Mouse (Mus musculus): Measurements from ENCODE around the gene Adam11.

The Adam11 gene

GRCm38 (mm10) chr11:102778597-102778996 is 17.4 kb downstream of the Adam11 start:
- no peak for DNase-seq (ENCODE audit: low spot score in 2 of 2)

GRCm38 (mm10) chr11:102779081-102779638 is 17.9 kb downstream of the Adam11 start:
- DNase-seq (ENCODE audit: low spot score in 2 of 2): no peak

GRCm38 (mm10) chr11:102779824-102780223 is 18.6 kb downstream of the Adam11 start:
- DNase-seq (ENCODE audit: low spot score in 2 of 2): peak in 1 of 2 experiments; percentile 25

GRCm38 (mm10) chr11:102780271-102780985 is 19.2 kb downstream of the Adam11 start:
- peak in 1 of 2 experiments; percentile 26 for DNase-seq (ENCODE audit: low spot score in 2 of 2)

GRCm38 (mm10) chr11:102780986-102781351 is 19.7 kb downstream of the Adam11 start:
- no peak for DNase-seq (ENCODE audit: low spot score in 2 of 2)

- DNase-seq (ENCODE audit: low spot score in 2 of 2): no peak
Measured at GRCm38 (mm10) chr11:102781523-102781922, 20.3 kb downstream of the Adam11 start.

- DNase-seq (ENCODE audit: low spot score in 2 of 2): no peak
Measured at GRCm38 (mm10) chr11:102783443-102783842, 22.2 kb downstream of the Adam11 start.

GRCm38 (mm10) chr11:102787688-102788177 is 26.5 kb downstream of the Adam11 start:
- no peak for DNase-seq (ENCODE audit: low spot score in 2 of 2)

- no peak for DNase-seq (ENCODE audit: low spot score in 2 of 2)
Measured at GRCm38 (mm10) chr11:102791682-102792445, 30.6 kb downstream of the Adam11 start.

GRCm38 (mm10) chr11:102794157-102794556 is 32.9 kb downstream of the Adam11 start:
- no peak for DNase-seq (ENCODE audit: low spot score in 2 of 2)

- no peak for DNase-seq (ENCODE audit: low spot score in 2 of 2)
Measured at GRCm38 (mm10) chr11:102803453-102803852, 42.2 kb downstream of the Adam11 start.

- no peak for DNase-seq (ENCODE audit: low spot score in 2 of 2)
Measured at GRCm38 (mm10) chr11:102808246-102808645, 47.0 kb downstream of the Adam11 start.

- DNase-seq (ENCODE audit: low spot score in 2 of 2): no peak
Measured at GRCm38 (mm10) chr11:102810721-102811485, 49.7 kb downstream of the Adam11 start.

GRCm38 (mm10) chr11:102814881-102815280 is 53.6 kb downstream of the Adam11 start:
- DNase-seq (ENCODE audit: low spot score in 2 of 2): no peak

- DNase-seq (ENCODE audit: low spot score in 2 of 2): no peak
Measured at GRCm38 (mm10) chr11:102818121-102819020, 57.1 kb downstream of the Adam11 start.

- peak in 1 of 2 experiments; percentile 56 for DNase-seq (ENCODE audit: low spot score in 2 of 2)
Measured at GRCm38 (mm10) chr11:102819021-102819782, 58.0 kb downstream of the Adam11 start, which contains the start of gene Gjc1. Gene Gjc1, minus strand, starts transcription at chr11:102819700.

- DNase-seq (ENCODE audit: low spot score in 2 of 2): no peak
Measured at GRCm38 (mm10) chr11:102819783-102820385, 58.6 kb downstream of the Adam11 start.

GRCm38 (mm10) chr11:102820432-102820831 is 59.2 kb downstream of the Adam11 start:
- no peak for DNase-seq (ENCODE audit: low spot score in 2 of 2)

GRCm38 (mm10) chr11:102821231-102821630 is 60.0 kb downstream of the Adam11 start:
- DNase-seq (ENCODE audit: low spot score in 2 of 2): no peak

Measured in frontal cortex, postnatal 10 days (tissue).